Mouse (Mus musculus) heart, embryonic 12.5 days (tissue): Measurements from ENCODE around the gene Tex38. TPM values are rescaled to one million over a fixed set of nuclear protein-coding genes. Genes with fewer than 3 reads are reported as not detected.

Experiments
- ATAC-seq: fragments of 200-750 bp; cut with Nextera tagmentation; 2 replicates; pipeline ENCODE4 v1.8.0; 2017; ENCODE audit warnings: moderate TSS enrichment, moderate library complexity; ENCODE audit not compliant: insufficient number of reproducible peaks, low FRiP score
- H3K27ac ChIP-seq: fragments of 300-500 bp; sonication (generic); 2 replicates; pipeline ENCODE4 v1.5.1; 2016; ENCODE audit warnings: mild to moderate bottlenecking, moderate library complexity; ENCODE audit not compliant: poor library complexity, severe bottlenecking
- H3K27me3 ChIP-seq: fragments of 300-500 bp; sonication (generic); replicated peaks from 2 replicates; pipeline ENCODE4 v1.6.1; 2016; ENCODE audit warnings: mild to moderate bottlenecking, moderate library complexity
- H3K36me3 ChIP-seq: fragments of 300-500 bp; sonication (generic); 2 replicates; pipeline ENCODE4 v1.6.1; 2016; ENCODE audit warnings: mild to moderate bottlenecking, moderate library complexity
- H3K4me1 ChIP-seq: fragments of 300-500 bp; sonication (generic); replicated peaks from 2 replicates; pipeline ENCODE4 v1.6.1; 2016; ENCODE audit warnings: mild to moderate bottlenecking
- H3K4me2 ChIP-seq: fragments of 300-500 bp; sonication (generic); 2 replicates; pipeline ENCODE4 v1.6.1; 2016; ENCODE audit warnings: mild to moderate bottlenecking, moderate library complexity
- H3K4me3 ChIP-seq: fragments of 300-500 bp; sonication (generic); 2 replicates; pipeline ENCODE4 v1.5.1; 2016; ENCODE audit warnings: mild to moderate bottlenecking
- H3K9ac ChIP-seq: fragments of 300-500 bp; sonication (generic); 2 replicates; pipeline ENCODE4 v1.6.1; 2016; ENCODE audit warnings: mild to moderate bottlenecking, moderate library complexity
- H3K9me3 ChIP-seq: fragments of 300-500 bp; sonication (generic); replicated peaks from 2 replicates; pipeline ENCODE4 v1.6.1; 2016; ENCODE audit warnings: mild to moderate bottlenecking, moderate library complexity
- WGBS: fragments of 180-500 bp; shearing (Covaris S2); methylation state at CpG from one replicate; pipeline ENCODE4 v1.1.7; 2016; 5-methylcytosine and 5-hydroxymethylcytosine counted together
- polyA plus RNA-seq: library from polyadenylated mRNA; unstranded; fragments of >200 nt; fragmentation: Nextera tagmentation; extraction: Ambion mirVana; gene quantifications from 2 replicates; pipeline ENCODE4 v1.2.1, GENCODE M21; 2016

The Tex38 gene
- polyA plus RNA-seq, 1 experiment from 2014 or later: 0.22 TPM

DNA sequence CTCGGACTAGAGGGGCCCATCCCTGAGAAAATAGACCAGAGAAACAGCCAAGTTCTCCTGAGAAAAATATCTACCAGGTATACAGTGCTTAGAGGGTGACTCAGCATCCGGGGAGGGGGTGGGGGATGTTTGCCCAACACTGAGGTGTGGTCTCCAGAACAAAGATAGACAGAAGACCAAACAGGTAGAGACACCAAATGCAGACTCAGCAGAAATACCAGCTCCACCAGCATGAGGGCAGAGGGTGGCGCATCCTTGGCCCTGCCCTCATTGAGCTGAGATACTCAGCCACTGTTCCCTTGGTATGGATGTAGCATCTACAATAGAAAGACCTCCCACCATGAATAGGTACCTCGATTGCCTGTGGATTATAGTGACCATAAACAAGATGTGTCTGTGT is 46.0 kb downstream of the Tex38 start:
- Histone ChIP-seq H3K4me3 (no peak overlapping the region), H3K9ac (no peak overlapping the region), H3K27ac (no peak overlapping the region), H3K4me2 (no peak overlapping the region), H3K36me3 (peaks cover under 1% of the 10 kb centered on the region; the same call in 1 of the 2 replicates), H3K27me3 (peaks cover 17% of the 10 kb centered on the region; the same call in 1 of the 2 replicates), H3K4me1 (peaks cover 15% of the 10 kb centered on the region), H3K9me3 (no peaks in the 10 kb centered on the region)
- 57% methylated on average over 4 of the region's 4 CpGs for WGBS
- no peak for ATAC-seq

DNA sequence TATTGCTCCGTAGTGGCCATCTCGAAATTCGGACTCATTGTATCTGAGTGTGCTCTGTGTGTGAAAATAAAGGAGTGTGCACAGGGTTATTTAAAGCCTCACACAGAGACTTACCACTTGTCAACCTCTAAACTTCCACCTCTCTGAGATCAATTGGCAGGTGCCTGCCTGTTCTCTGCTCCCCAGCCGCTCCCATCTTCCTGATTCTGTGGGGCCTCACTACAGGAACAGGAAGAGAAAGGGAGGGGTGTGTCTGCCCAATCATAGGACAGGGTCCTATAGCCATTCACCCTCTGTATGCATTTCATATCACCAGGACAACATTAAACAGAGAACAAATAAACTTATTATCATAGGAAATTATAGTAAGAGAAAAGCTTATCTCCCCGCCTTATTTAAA is 47.1 kb downstream of the Tex38 start:
- ATAC-seq: no peak
- Histone ChIP-seq H3K4me3 (no peak overlapping the region), H3K9ac (no peak overlapping the region), H3K36me3 (no peaks in the 10 kb centered on the region), H3K27me3 (peaks cover 17% of the 10 kb centered on the region; the same call in 1 of the 2 replicates), H3K4me2 (no peak overlapping the region), H3K4me1 (peaks cover 5% of the 10 kb centered on the region), H3K9me3 (no peaks in the 10 kb centered on the region), H3K27ac (no peak overlapping the region)
- WGBS: 64% methylated on average over 5 of the region's 5 CpGs

DNA sequence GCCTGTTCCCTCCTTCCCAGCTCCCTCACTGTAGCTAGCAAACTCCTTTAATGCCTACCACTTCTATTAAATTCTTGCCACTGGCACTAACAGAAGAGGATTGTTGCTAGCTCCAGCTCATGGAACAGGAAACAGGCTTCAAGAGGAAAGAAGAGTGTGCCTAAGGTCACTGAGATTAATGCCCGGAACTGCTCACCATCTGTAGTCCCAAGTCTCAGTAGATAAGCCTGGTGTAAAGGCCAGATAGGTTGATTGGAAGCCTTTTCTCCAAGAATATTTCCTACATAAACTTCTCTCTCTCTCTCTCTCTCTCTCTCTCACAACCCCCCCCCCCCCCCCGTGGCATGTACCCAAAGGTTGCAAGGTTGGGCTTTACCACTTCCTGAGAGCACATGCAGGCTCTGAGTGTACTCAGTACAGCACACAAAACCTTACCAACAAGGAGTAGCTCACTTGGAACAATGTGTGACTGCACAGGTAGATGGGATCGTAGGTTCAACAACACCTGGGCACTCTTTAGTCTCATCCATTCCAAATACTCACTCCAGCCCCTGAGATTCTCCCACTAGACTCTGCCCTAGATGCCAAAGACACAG is 48.5 kb downstream of the Tex38 start:
- Histone ChIP-seq H3K9me3 (no peaks in the 10 kb centered on the region), H3K4me3 (no peak overlapping the region), H3K9ac (no peak overlapping the region), H3K4me1 (no peaks in the 10 kb centered on the region; the same call in 1 of the 2 replicates), H3K36me3 (no peaks in the 10 kb centered on the region), H3K4me2 (no peak overlapping the region), H3K27me3 (peaks cover 17% of the 10 kb centered on the region; the same call in 1 of the 2 replicates), H3K27ac (no peak overlapping the region)
- WGBS: 40% methylated on average over 3 of the region's 3 CpGs
- no peak for ATAC-seq

- H3K4me2 ChIP-seq: no peak overlapping the region
- H3K9me3 ChIP-seq: no peaks in the 10 kb centered on the region
- no peak overlapping the region for H3K4me3 ChIP-seq
- peak; percentile 69; the same call in 1 of the 2 replicates for ATAC-seq
- H3K9ac ChIP-seq: no peak overlapping the region
- H3K4me1 ChIP-seq: no peaks in the 10 kb centered on the region; the same call in 1 of the 2 replicates
- H3K27ac ChIP-seq: no peak overlapping the region
- H3K36me3 ChIP-seq: no peaks in the 10 kb centered on the region
- peaks cover 17% of the 10 kb centered on the region; the same call in 1 of the 2 replicates for H3K27me3 ChIP-seq
- WGBS: 23% methylated on average over 7 of the region's 7 CpGs
These were observed 49.1 kb downstream of the Tex38 start for GRCm38 (mm10) chr4:115731588-115732222.

Other genes starting within 250 kb of the Tex38 start
- not detected in 2 replicates for gene Cyp4a31, start 217.4 kb downstream of the Tex38 start, polyA plus RNA-seq
- gene Cyp4a32, start 180.0 kb downstream of the Tex38 start, polyA plus RNA-seq: not detected in 2 replicates
- gene Cyp4b1, start 133.3 kb downstream of the Tex38 start, polyA plus RNA-seq: 0.74 and 1.1 TPM in 2 replicates
- gene Efcab14, start 43.3 kb downstream of the Tex38 start, polyA plus RNA-seq: 34.2 and 37.4 TPM in 2 replicates
- gene Atpaf1, start 3.8 kb upstream of the Tex38 start, polyA plus RNA-seq: 69.9 and 73.5 TPM in 2 replicates
- gene Mob3c, start 47.1 kb upstream of the Tex38 start, polyA plus RNA-seq: 6.7 TPM in 2 replicates
- 20.1 and 21.6 TPM in 2 replicates for gene Mknk1, start 58.2 kb upstream of the Tex38 start, polyA plus RNA-seq
- not detected in 2 replicates for gene Kncn, start 103.4 kb upstream of the Tex38 start, polyA plus RNA-seq
- not detected in 2 replicates for gene 6430628N08Rik, start 109.6 kb upstream of the Tex38 start, polyA plus RNA-seq
- 0.04 TPM in 1 of 2 replicates, not detected in the other for gene Dmbx1, start 158.9 kb upstream of the Tex38 start, polyA plus RNA-seq
- 1.3 and 1.5 TPM in 2 replicates for gene Faah, start 236.9 kb upstream of the Tex38 start, polyA plus RNA-seq